Mouse (Mus musculus) left cerebral cortex, adult 6 months (tissue): ENCODE measurements around the gene Klhl13. TPM values are rescaled to one million over a fixed set of nuclear protein-coding genes. Genes with fewer than 3 reads are reported as not detected.

Experiments
- long read RNA-seq, 2 experiments: library from polyadenylated mRNA; unstranded; transcript quantifications; one replicate each; pipeline ENCODE4 v2.0.0; 2019 to 2020
- polyA plus RNA-seq: library from polyadenylated mRNA; unstranded; fragments of <200 nt; fragmentation: Nextera tagmentation; gene quantifications from 2 replicates; pipeline ENCODE4 v1.2.3, GENCODE M21; 2021

Klhl13 gene
- 17.8 and 23.3 TPM in 2 replicates for polyA plus RNA-seq
- long read RNA-seq, experiment 1, transcript Klhl13-205 (7 exons, 3,349 nt): major isoform, 36 of 239 reads
- long read RNA-seq, experiment 1, transcript Klhl13-202 (9 exons, 3,251 nt): minor isoform, 29 of 239 reads
- long read RNA-seq, experiment 1, transcript Klhl13-204 (7 exons, 3,216 nt): minor isoform, 27 of 239 reads
- long read RNA-seq, experiment 1, partial matches to known transcripts: 23 of 239 reads
- long read RNA-seq, experiment 1, other reads (novel, unspliced or antisense): 124 of 239 reads
- long read RNA-seq, experiment 2, partial matches to known transcripts: 5 of 22 reads
- long read RNA-seq, experiment 2, other reads (novel, unspliced or antisense): 14 of 22 reads

GRCm38 (mm10) chrX:23364514-23365381 is at the start of gene Klhl13:
Klhl13 (minus strand) TSS chrX:23365082.

